Mouse (Mus musculus) hindbrain, postnatal 0 days (tissue): ENCODE results near the gene Manf. TPM values are rescaled to one million over a fixed set of nuclear protein-coding genes. Genes with fewer than 3 reads are reported as not detected.

Source experiments
- ATAC-seq: fragments of 200-750 bp; cut with Nextera tagmentation; 2 replicates; pipeline ENCODE4 v1.8.0; 2017; ENCODE audit warnings: mild to moderate bottlenecking, moderate TSS enrichment, moderate library complexity
- DNase-seq: peaks from one replicate; pipeline ENCODE4 v3.0.0-alpha.2; 2015; ENCODE audit warnings: low spot score
- H3K27ac ChIP-seq: fragments of 300-500 bp; sonication (generic); 2 replicates; pipeline ENCODE4 v1.5.1; 2014; ENCODE audit warnings: mild to moderate bottlenecking
- H3K27me3 ChIP-seq: fragments of 300-500 bp; sonication (generic); 2 replicates; pipeline ENCODE4 v1.6.1; 2014; ENCODE audit warnings: low read length, mixed read lengths; ENCODE audit not compliant: insufficient read depth
- H3K36me3 ChIP-seq: fragments of 300-500 bp; sonication (generic); 2 replicates; pipeline ENCODE4 v1.6.1; 2014; ENCODE audit warnings: low read length, mixed read lengths; ENCODE audit not compliant: insufficient read depth
- H3K4me1 ChIP-seq: fragments of 300-500 bp; sonication (generic); 2 replicates; pipeline ENCODE4 v1.6.1; 2014; ENCODE audit warnings: antibody characterized with exemption, low read length, mixed read lengths; ENCODE audit not compliant: insufficient read depth
- H3K4me2 ChIP-seq: fragments of 300-500 bp; sonication (generic); 2 replicates; pipeline ENCODE4 v1.6.1; 2014; ENCODE audit warnings: low read depth, mild to moderate bottlenecking, low read length, moderate library complexity, mixed read lengths
- H3K4me3 ChIP-seq: fragments of 300-500 bp; sonication (generic); 2 replicates; pipeline ENCODE4 v1.5.1; 2014; ENCODE audit warnings: low read length
- H3K9ac ChIP-seq: fragments of 300-500 bp; sonication (generic); replicated peaks from 2 replicates; pipeline ENCODE4 v1.6.1; 2014; ENCODE audit warnings: mild to moderate bottlenecking, low read length, moderate library complexity, mixed read lengths
- H3K9me3 ChIP-seq: fragments of 300-500 bp; sonication (generic); 2 replicates; pipeline ENCODE4 v1.6.1; 2016; ENCODE audit warnings: low read length, mixed read lengths
- CTCF ChIP-seq: IDR thresholded peaks from 2 replicates; pipeline ENCODE4 v1.5.1; 2016; ENCODE audit warnings: antibody characterized with exemption, control low read depth, low read depth
- WGBS: fragments of 180-500 bp; shearing (Covaris S2); extraction: QIAGEN DNeasy Blood & Tissue Kit; methylation state at CpG from one replicate; pipeline ENCODE4 v1.1.7; 2014; 5-methylcytosine and 5-hydroxymethylcytosine counted together
- polyA plus RNA-seq: library from polyadenylated mRNA; unstranded; fragments of >200 nt; fragmentation: Nextera tagmentation; extraction: Ambion mirVana; gene quantifications from 2 replicates; pipeline ENCODE4 v1.2.1, GENCODE M21; 2015
- total RNA-seq: library from RNA; depleted of rRNA; stranded (reverse); fragments of >200 nt; gene quantifications from 2 replicates; pipeline ENCODE4 v1.2.3, GENCODE M21; 2014

Manf gene
- total and polyA plus RNA-seq, 2 experiments from 2014 or later = 29.7 to 119 TPM

DNA sequence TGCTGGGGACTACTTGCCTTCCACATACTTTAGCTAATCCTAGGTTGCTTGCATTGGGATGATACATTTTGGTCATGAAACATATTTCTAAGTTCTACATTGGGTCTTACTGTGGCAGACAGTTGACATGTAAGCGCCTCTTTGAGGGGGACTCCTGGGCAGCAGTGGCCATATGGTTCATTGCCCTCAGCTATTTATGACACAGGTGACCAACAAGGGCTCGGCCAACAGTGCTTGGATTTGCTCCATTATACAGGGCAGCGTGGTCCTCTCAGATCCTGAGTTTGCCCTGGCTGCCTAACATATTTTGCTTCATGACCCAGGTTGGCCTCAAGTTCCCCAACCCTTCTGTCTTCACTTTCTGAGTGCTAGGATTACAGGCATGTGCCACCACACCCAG lies 15.1 kb downstream of the Manf start:
- no peak for ATAC-seq
- H3K27ac ChIP-seq = no peak overlapping the region
- H3K9me3 ChIP-seq = no peaks in the 10 kb centered on the region
- no peak overlapping the region for H3K4me2 ChIP-seq
- DNase-seq = no peak
- WGBS = 78% methylated on average over 3 of the region's 3 CpGs
- no peak overlapping the region for H3K4me3 ChIP-seq
- H3K36me3 ChIP-seq = peaks cover 49% of the 10 kb centered on the region; the same call in 1 of the 2 replicates
- no peak for TF ChIP-seq CTCF
- no peaks in the 10 kb centered on the region for H3K4me1 ChIP-seq
- H3K27me3 ChIP-seq = no peaks in the 10 kb centered on the region
- H3K9ac ChIP-seq = no peak overlapping the region

DNA sequence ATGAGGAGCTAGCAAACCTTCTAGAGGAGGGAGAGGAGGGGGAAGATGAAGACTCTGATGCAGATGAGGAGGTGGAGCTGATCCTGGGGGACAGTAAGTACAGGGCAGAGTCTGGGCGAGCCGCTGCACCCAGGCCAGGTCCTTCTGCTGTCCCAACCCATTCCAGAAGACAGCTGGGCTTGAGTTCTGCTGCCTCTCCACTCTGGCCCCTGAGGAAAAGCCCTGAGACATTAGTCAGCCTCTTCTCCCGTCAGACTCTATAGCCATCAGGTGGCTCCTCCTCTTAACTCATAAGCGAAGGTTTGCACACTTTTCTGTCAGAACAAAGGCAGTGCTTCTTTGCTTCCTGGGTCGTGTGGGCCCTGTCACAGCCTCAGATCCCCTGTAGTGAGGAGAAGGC lies 17.6 kb downstream of the Manf start:
- DNase-seq (no peak), ATAC-seq (no peak)
- TF ChIP-seq CTCF = no peak
- Histone ChIP-seq H3K36me3 (peaks cover 36% of the 10 kb centered on the region; the same call in 1 of the 2 replicates), H3K9me3 (no peaks in the 10 kb centered on the region), H3K4me2 (no peak overlapping the region), H3K4me3 (no peak overlapping the region), H3K9ac (no peak overlapping the region), H3K27me3 (no peaks in the 10 kb centered on the region), H3K27ac (no peak overlapping the region), H3K4me1 (no peaks in the 10 kb centered on the region)
- WGBS = 85% methylated on average over 5 of the region's 5 CpGs

DNA sequence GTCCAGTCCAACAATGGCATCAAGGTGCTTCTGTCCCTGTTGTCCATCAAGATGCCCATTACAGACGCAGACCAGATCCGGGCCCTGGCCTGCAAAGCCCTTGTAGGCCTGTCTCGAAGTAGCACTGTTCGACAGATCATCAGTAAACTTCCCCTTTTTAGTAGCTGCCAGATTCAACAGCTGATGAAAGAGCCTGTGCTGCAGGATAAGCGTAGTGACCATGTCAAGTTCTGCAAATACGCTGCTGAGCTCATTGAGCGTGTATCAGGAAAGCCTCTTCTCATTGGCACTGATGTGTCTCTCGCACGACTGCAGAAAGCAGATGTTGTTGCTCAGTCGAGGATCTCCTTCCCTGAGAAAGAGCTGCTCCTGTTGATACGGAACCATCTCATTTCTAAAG lies 33.7 kb downstream of the Manf start:
- Histone ChIP-seq H3K27ac (no peak overlapping the region), H3K36me3 (peaks cover 46% of the 10 kb centered on the region), H3K4me1 (no peaks in the 10 kb centered on the region), H3K4me3 (no peak overlapping the region), H3K9me3 (no peaks in the 10 kb centered on the region), H3K9ac (no peak overlapping the region), H3K4me2 (no peak overlapping the region), H3K27me3 (no peaks in the 10 kb centered on the region)
- DNase-seq = no peak
- no peak for ATAC-seq
- TF ChIP-seq CTCF = no peak
- 92% methylated on average over 11 of the region's 11 CpGs for WGBS

DNA sequence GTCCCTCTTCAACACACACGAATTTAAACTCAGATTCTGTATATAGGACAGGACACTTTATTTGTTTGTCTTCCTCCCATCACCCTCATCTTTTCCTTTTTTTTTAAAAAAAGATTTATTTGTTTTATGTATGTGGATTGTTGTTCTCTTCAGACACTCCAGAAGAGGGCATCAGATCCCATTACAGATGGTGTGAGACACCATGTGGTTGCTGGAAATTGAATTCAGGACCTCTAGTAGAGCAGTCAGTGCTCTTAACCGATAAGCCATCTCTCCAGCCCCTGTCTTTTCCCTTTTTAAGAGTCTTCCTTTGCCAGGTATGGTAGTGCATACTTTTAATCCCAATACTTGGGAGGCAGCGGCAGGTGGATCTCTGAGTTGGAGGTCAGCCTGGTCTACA lies 35.1 kb downstream of the Manf start:
- H3K4me1 ChIP-seq = no peaks in the 10 kb centered on the region
- no peak for ATAC-seq

DNA sequence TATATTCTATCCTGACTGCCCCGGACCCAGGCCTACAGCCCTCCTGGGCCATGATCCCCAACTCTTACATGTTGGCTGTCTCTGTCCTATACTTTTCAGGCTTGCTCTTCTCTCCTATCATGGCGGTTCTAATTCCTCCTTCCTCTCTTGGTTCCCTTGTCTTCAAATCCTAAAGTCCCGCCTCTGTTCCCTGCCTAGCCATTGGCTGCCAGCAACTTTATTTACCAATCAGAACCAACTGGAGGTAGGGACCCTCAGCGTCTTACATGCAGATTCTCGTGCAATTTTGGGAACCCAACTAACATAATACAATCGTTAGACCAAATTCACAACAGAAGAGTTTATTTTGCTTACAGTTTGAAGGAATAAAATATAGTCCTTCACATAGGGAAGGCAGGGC lies 49.0 kb downstream of the Manf start:
- Histone ChIP-seq H3K4me2 (no peak overlapping the region), H3K27ac (no peak overlapping the region), H3K9me3 (no peaks in the 10 kb centered on the region), H3K4me3 (no peak overlapping the region), H3K9ac (no peak overlapping the region), H3K27me3 (no peaks in the 10 kb centered on the region), H3K4me1 (no peaks in the 10 kb centered on the region), H3K36me3 (peaks cover 17% of the 10 kb centered on the region)
- ATAC-seq (no peak), DNase-seq (no peak)
- 94% methylated on average over 6 of the region's 6 CpGs for WGBS
- TF ChIP-seq CTCF = no peak

More for the DNA sequence above, 35.1 kb downstream of the Manf start:
- no peak overlapping the region for H3K27ac ChIP-seq
- 87% methylated on average over 3 of the region's 3 CpGs for WGBS
- H3K27me3 ChIP-seq = no peaks in the 10 kb centered on the region
- TF ChIP-seq CTCF = no peak; the same call in 1 of the 2 replicates
- no peak for DNase-seq
- H3K36me3 ChIP-seq = peaks cover 41% of the 10 kb centered on the region
- no peak overlapping the region for H3K4me3 ChIP-seq
- no peaks in the 10 kb centered on the region for H3K9me3 ChIP-seq
- no peak overlapping the region for H3K4me2 ChIP-seq
- H3K9ac ChIP-seq = no peak overlapping the region

DNA sequence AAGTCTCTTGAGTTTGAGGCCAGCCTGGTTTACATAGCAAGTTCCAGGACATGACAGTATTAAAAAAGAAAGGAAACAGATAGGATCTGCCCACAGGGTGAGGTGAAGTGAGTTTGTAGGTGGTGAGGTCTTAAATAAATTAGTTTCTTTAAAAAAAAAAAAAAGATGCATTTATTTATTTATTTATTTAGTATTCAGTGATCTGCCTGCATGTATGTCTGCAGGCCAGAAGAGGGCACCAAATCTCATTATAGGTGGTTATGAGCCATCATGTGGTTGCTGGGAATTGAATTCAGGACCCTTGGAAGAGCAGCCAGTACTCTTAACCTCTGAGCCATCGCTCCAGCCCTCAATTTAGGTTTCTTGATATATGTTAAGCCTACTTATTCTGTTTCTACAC lies 51.2 kb downstream of the Manf start:
- no peak for ATAC-seq
- H3K27ac ChIP-seq = no peak overlapping the region
- H3K4me3 ChIP-seq = no peak overlapping the region
- no peaks in the 10 kb centered on the region for H3K27me3 ChIP-seq
- H3K4me2 ChIP-seq = no peak overlapping the region
- no peak overlapping the region for H3K9ac ChIP-seq
- no peak for DNase-seq
- peaks cover 23% of the 10 kb centered on the region; the same call in 1 of the 2 replicates for H3K36me3 ChIP-seq
- no peaks in the 10 kb centered on the region for H3K4me1 ChIP-seq
- WGBS = 97% methylated on average over 1 of the region's 1 CpGs
- TF ChIP-seq CTCF = peak; percentile 44
- H3K9me3 ChIP-seq = no peaks in the 10 kb centered on the region

DNA sequence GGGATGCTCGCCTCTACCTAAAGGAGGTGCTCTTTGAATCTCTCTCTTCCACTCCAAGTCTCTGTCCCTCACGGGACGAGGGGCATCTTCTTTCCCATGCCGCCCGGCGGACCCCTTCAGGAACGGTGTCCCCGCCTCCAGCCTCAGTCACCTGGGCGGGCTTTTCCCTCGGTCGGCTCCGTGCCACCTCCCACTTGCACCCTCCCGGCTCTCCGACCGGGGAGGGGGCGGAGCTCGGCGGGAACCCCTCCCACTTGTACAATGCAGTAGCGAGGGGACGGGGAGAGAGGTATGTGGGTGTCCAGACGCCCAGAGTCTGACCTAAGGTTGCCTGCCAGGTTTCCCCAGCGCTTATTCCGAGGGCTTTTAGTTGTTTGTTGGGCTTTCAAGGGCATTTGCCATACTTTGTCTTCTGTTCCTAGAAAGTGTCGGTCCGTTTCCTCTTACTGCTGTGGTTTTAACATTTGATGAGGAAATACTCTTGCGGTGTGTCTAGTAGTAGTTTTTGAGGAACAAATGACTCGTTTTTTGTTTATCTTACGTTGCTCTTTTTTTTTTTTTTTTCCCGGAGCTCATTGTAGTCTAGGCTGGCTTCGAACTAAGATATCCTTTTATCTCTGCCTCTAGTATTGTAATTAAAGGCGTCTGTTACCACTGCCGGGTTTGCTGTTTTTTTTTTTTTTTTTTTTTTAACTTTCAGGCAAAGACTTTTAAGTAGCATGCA lies 69.2 kb downstream of the Manf start:
- Histone ChIP-seq H3K36me3 (no peaks in the 10 kb centered on the region), H3K4me3 (peak overlapping the region; percentile 89), H3K9ac (peak overlapping the region; percentile 76), H3K4me1 (0 out of 2 replicates have a peak, but pooled peaks cover 2% of the 10 kb centered on the region), H3K4me2 (peak overlapping the region; percentile 89), H3K27me3 (no peaks in the 10 kb centered on the region), H3K27ac (peak overlapping the region; percentile 92), H3K9me3 (no peaks in the 10 kb centered on the region)
- TF ChIP-seq CTCF = peak; percentile 21; the same call in 1 of the 2 replicates
- WGBS = 3% methylated on average over 31 of the region's 32 CpGs
- ATAC-seq = peak; percentile 66
- DNase-seq = peak; percentile 87
